Mouse (Mus musculus) gastrocnemius, adult 2 months (tissue): Measurements from ENCODE around the gene Gbp4. TPM values are rescaled to one million over a fixed set of nuclear protein-coding genes. Genes with fewer than 3 reads are reported as not detected.
"Not testable (repeated sequence)": the region's sequence is repeated elsewhere in the genome, so short reads cannot be mapped to it uniquely, and the experiment has no call there.

Source experiments
- DNase-seq: peaks from one replicate; pipeline ENCODE4 v3.0.0; 2022
- H3K27ac ChIP-seq: fragments of 200-600 bp; 2 replicates; pipeline ENCODE4 v1.8.1; 2022; ENCODE audit warnings: mild to moderate bottlenecking
- H3K4me3 ChIP-seq: fragments of 200-600 bp; 2 replicates; pipeline ENCODE4 v1.8.1; 2022; ENCODE audit warnings: mild to moderate bottlenecking, moderate library complexity
- CTCF ChIP-seq: fragments of 200-600 bp; IDR thresholded peaks from 2 replicates; pipeline ENCODE4 v1.8.1; 2022; ENCODE audit warnings: antibody characterized with exemption, mild to moderate bottlenecking, moderate library complexity
- intact Hi-C: fragments of 180-260 bp; cut with DNase I; formaldehyde crosslinking; loops from one replicate; pipeline ENCODE4 v1.15.1; 2025
- long read RNA-seq, 2 experiments: library from polyadenylated mRNA; stranded (forward); transcript quantifications; one replicate each; pipeline ENCODE4 v2.0.0; 2021
- total RNA-seq, 2 experiments: library from RNA; stranded (reverse); gene quantifications; 2 replicates each; pipeline ENCODE4 v1.2.3; 2021

The Gbp4 gene
- 1 to 10 TPM; 1.2 to 2.7 TPM for total RNA-seq
- long read RNA-seq, experiment 1, partial matches to known transcripts, result 0 of 1 reads
- long read RNA-seq, experiment 1, other reads (novel, unspliced or antisense), result 1 of 1 reads
- long read RNA-seq, experiment 2, full-length matches to known transcripts, result 2 of 5 reads
- long read RNA-seq, experiment 2, partial matches to known transcripts, result 0 of 5 reads
- long read RNA-seq, experiment 2, other reads (novel, unspliced or antisense), result 3 of 5 reads

GRCm38 (mm10) chr5:105139409-105140088 is at the start of gene Gbp4, which contains the start of the genes Gbp9 and Gbp8:
Gene Gbp4 (minus strand): TSS chr5:105139586.
Gene Gbp9 (minus strand): TSS chr5:105139539.
Gene Gbp8 (minus strand): TSS chr5:105139540.
- H3K27ac ChIP-seq, result peak within 1 kb of the TSS; percentile 75
- DNase-seq, result not testable (repeated sequence)
- H3K4me3 ChIP-seq, result peak within 1 kb of the TSS; percentile 60
- intact Hi-C loops, result loop anchor here (10.0 kb wide), 1 partner anchor 155 kb away; the partner anchor contains the start of gene Abcg3

DNA sequence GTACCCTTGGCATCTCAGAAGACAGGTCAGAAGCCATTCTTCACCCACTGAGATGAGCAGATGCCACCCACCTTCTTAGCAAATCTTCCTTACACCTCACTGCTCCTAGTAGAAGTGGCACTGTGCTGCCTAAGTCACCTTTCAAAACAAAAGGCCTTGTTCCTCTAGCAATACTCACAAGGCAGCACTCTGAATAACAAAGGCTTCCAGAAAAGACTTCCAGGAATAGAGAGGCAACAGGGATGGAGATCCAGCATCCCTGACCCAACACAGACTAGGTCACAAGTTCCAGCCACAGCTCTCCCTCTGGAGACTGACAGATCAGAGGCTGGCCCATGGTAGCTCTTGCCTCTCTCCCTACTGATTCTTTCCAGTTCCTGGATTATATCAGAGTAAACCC is 42.1 kb upstream of the Gbp4 start:
- no peak for TF ChIP-seq CTCF
- intact Hi-C loops, result no loop called here
- no peak for DNase-seq

DNA sequence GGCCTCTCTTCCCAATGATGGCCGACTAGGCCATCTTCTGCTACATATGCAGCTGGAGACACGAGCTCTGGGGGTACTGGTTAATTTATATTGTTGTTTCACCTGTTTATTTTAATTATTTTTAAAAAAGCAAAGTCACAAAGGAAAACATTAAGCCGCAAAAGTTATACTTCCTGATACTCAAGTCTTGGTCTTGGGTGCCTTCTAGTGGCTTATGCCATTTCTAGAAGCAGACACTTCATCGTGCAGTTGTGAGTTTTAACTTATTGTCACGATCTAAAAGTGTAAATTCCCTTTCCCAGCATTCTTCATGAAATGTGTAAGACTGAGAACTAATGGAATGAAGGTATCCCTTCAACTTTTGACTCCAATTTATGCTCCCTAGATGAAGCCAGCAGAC is 17.2 kb upstream of the Gbp4 start:
- no peak for DNase-seq
- Histone ChIP-seq H3K4me3 (no peak overlapping the region), H3K27ac (no peak overlapping the region)
- intact Hi-C loops, result no loop called here
- TF ChIP-seq CTCF, result peak; percentile 40

More for the DNA sequence above, 42.1 kb upstream of the Gbp4 start:
- H3K4me3 ChIP-seq, result no peak overlapping the region
- H3K27ac ChIP-seq, result no peak overlapping the region

- no peak for DNase-seq
- Histone ChIP-seq H3K27ac (no peak overlapping the region), H3K4me3 (no peak overlapping the region)
- intact Hi-C loops, result no loop called here
- TF ChIP-seq CTCF, result no peak
Measured at GRCm38 (mm10) chr5:105154049-105154448, 14.7 kb upstream of the Gbp4 start.

DNA sequence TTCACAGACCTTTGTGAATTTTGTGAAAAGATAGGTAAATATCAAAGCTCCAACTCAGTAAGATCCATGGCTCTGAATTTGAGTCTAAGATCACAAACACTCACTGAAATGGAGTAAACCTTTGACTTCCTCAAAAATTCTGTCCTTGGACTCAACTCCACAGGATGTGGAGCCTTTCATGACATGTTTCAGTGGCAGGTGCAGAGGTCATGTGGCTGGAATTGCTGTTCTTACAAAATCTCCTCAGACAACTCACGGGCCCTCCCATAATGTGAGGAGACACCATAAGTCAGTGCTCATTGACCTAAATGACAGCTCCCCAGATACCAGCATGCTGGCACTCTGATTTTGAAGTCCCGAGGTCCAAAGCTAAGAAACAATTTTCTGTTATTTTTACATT is 8.7 kb upstream of the Gbp4 start:
- not testable (repeated sequence) for H3K4me3 ChIP-seq, DNase-seq
- intact Hi-C loops, result loop anchor here (10.0 kb wide), 1 partner anchor 163 kb away; the partner anchor contains the start of gene Abcg3
- peak overlapping the region; percentile 58; the same call in 1 of the 2 replicates for H3K27ac ChIP-seq

DNA sequence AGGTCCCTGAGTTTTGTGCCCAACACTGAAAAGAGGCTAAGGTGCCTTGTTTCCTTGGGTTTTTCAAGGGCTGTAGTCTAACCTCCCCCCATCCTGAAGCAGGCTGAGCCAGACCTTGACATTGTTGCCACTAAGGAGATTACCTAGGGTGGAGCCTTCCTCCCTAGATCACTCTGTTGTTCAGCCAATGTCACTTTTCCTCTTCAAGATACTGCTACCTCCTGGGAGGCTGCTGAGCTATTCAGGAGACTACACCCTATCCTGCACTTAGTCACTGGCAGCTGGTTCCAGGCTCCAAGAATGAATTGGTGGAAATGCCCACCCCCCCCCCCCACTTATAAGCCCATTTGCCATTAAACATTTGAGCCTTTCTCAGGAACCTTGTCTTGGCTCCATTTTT is 7.1 kb upstream of the Gbp4 start:
- Histone ChIP-seq H3K27ac (peak overlapping the region; percentile 82), H3K4me3 (no peak overlapping the region)
- DNase-seq, result no peak
- no peak for TF ChIP-seq CTCF
- intact Hi-C loops, result loop anchor here (10.0 kb wide), 1 partner anchor 162 kb away; the partner anchor contains the start of gene Abcg3

DNA sequence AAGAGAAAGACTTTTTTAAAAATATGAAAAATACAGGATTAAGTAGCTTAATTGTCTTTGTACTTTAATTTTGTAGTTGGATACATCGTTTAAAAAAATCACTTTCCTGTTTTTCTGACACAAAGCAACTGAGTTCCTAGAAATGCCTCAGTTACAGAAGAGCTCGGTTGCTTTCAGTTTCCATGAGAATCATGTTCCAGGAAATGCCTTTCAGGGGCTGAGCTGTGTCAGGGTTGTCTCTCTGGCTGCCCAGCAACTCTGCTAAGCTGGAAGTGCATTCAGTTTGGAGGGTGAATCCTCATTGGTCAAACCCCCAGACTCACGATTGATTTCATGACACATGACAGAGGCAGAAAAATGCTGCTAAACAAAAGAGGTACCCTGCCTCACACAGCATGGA is 6.3 kb upstream of the Gbp4 start:
- intact Hi-C loops, result loop anchor here (10.0 kb wide), 1 partner anchor 161 kb away; the partner anchor contains the start of gene Abcg3
- H3K27ac ChIP-seq, result peak overlapping the region; percentile 82
- peak overlapping the region; percentile 16; the same call in 1 of the 2 replicates for H3K4me3 ChIP-seq
- DNase-seq, result not testable (repeated sequence)

GRCm38 (mm10) chr5:105140089-105140810 is 864 bp upstream of the Gbp4 start:
- peak overlapping the region; percentile 74 for H3K27ac ChIP-seq
- not testable (repeated sequence) for DNase-seq, H3K4me3 ChIP-seq
- intact Hi-C loops, result loop anchor here (10.0 kb wide), 1 partner anchor 155 kb away; the partner anchor contains the start of gene Abcg3

DNA sequence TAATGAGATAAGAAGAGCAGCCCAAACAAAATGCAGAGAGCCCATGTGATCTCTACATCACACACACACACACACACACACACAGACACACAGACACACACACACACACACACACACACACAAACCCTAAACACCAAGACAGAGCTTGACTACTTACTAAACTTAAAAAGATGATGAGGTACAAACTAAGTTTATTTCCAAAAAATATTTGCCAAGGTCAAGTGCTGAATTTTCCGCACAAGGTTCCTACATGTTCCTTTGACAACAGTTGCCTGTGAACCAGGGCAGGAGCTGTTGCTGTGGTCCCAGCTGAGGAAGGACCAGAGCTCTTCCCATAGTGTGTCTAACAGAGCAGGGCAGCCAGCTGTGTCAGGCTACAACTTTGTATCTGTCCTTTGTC is 480 bp downstream of the Gbp4 start:
- no peak for TF ChIP-seq CTCF
- intact Hi-C loops, result no loop called here
- DNase-seq, result no peak
- H3K27ac ChIP-seq, result peak overlapping the region; percentile 75
- peak overlapping the region; percentile 60 for H3K4me3 ChIP-seq

DNA sequence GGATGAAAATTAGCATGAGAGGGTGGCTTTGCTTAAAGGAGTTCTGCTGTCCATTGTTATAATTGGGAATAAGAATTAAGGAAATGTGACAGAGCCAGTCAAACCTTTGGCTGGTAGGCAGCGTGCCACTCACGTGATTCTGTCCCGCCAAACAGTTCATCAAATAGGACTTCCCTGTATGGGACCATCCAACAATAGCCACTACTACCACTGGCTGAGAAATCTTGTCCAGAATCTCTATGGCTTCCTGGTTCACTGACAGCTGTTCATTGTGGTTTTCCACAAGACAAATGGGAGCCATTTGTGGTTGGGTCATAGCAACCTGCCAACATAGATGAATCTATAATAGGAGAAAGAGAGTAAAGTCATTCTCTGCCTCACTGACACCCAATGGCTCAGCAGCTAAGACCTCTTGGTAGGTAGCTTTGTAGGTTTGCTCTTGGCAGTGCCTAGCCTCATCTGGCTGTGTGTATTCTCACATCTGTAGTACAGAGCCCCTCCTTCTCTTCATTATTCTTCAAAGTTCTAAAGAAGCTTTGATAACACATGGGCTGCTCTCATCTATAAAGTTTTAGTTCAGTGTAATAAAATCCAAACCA is 2.6 kb downstream of the Gbp4 start:
- DNase-seq, H3K27ac ChIP-seq, intact Hi-C loops: not testable (repeated sequence)
- H3K4me3 ChIP-seq, result peak overlapping the region; percentile 60

DNA sequence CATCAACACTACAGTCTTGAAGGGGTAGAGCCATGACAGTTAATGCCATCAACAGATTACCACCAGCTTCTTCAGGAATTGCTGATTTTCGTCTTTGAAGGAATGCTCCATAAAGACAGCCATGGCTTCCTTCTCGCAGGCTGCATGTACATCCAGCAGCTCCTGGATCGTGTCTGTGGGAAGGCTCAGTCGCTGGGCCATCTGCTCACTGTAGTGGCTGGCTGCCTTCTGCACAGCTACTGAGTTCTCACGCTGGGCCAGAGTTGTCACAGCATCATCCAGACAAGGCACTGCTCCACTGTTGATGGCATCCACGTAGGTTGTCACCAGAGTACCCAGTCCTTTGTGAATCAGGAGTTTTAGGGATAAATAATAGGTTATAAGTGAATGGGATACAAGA is 17.7 kb downstream of the Gbp4 start:
- H3K27ac ChIP-seq, intact Hi-C loops, DNase-seq, H3K4me3 ChIP-seq: not testable (repeated sequence)

- intact Hi-C loops, result no loop called here
- DNase-seq, result no peak
- no peak for TF ChIP-seq CTCF
- no peak overlapping the region for H3K4me3 ChIP-seq
- no peak overlapping the region for H3K27ac ChIP-seq
Measured at GRCm38 (mm10) chr5:105115740-105116139, 23.6 kb downstream of the Gbp4 start.
